ENCODE assay signal across 8 mouse cellular contexts in the genomic region with DNA sequence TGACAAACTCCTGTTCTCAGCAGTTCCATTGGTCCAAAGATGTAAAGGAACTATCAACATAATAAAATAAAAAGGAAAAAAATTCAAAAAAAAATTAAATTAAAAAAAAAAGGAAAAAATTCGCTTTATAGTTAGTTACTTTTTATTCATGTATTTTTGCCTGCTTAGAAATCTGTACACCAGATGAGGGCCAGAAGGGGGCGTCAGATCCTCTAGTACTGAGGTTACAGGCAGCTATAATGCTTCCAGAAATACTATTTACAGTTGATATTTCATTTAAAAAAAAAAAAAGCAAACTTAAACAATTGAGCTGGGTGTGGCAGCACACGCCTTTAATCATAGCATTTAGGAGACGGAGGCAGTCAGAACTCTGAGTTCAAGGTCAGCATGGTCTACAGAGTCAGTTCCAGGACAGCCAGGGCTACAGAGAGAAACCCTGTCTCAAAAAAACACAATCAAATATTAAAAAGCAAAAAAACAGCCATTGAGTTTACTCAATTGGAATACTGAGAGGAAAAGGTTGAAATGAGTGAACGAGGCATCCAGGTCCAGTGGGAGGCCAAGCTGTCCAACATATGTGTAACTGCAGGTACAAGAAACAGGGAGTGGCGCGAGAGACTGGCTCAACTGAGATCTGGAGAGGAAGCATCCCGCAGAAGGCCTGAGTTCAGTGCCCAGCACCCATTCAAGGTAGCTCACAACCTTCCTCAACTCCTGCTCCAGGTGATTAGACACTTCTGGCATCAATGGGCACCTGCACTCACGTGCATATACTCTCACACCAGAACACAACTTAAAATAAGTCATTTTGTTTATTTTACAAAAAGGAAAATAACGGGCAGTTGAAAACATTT. TPM values are rescaled to one million over a fixed set of nuclear protein-coding genes. Genes with fewer than 3 reads are reported as not detected.
DNase-seq lines count a peak whose midpoint lies in the region; ATAC-seq and TF ChIP-seq lines count a peak whose summit lies in the region.

No protein-coding gene starts in this region.

- H3K4me1 ChIP-seq in ES-E14 (ENCODE audit: control insufficient read depth in 2 of 2, insufficient read depth in 2 of 2, low read length in 2 of 2, poor library complexity in 1 of 2): peaks cover 0 to 2% of the 10 kb centered on the region in 2 experiments; a peak in 1 of 4 replicates
- H3K4me1 ChIP-seq in hindbrain, embryonic 11.5 days (replicated peaks; ENCODE audit: control insufficient read depth, insufficient read depth, low read length): peaks cover 3% of the 10 kb centered on the region; the same call in 1 of the 2 replicates

- DNase-seq in 3T3-L1 (ENCODE audit: low read depth, low spot score): peak; percentile 66
- DNase-seq in ES-E14 (ENCODE audit: low read depth, low spot score): no peak
- peak; percentile 33 to 63 for DNase-seq in cerebellum, postnatal 25 days
- DNase-seq in hindbrain, embryonic 11.5 days (ENCODE audit: low spot score): peak; percentile 39
- DNase-seq in layer of hippocampus, postnatal 36 days: peak; percentile 9 to 31
- DNase-seq in lung, postnatal 36 days: peak; percentile 74
- peak; percentile 32 to 81 for DNase-seq in spleen, postnatal 10 days (ENCODE audit: low spot score in 2 of 2)
- no peak for DNase-seq in gastrocnemius, postnatal 36 days

- WGBS in hindbrain, embryonic 11.5 days: 68% methylated on average over 10 of the region's 10 CpGs

- ATAC-seq in hindbrain, embryonic 11.5 days (ENCODE audit: low FRiP score): no peak

- in situ Hi-C loops in ES-E14 (cut with MboI; ENCODE audit: low sequenced_read_pairs in 2 of 2, unreplicated experiment in 2 of 2): no loop called here

- H3K4me2 ChIP-seq in hindbrain, embryonic 11.5 days (replicated peaks; ENCODE audit: low read depth, low read length): peak overlapping the region; percentile 91

- no peak overlapping the region for H3K9ac ChIP-seq in ES-E14 (ENCODE audit: insufficient read depth, low read depth, low read length, poor library complexity, severe bottlenecking)
- H3K9ac ChIP-seq in hindbrain, embryonic 11.5 days (ENCODE audit: low read depth, low read length): 0 out of 2 replicates have a peak overlapping the region, but pooled peaks have one; percentile 70

- intact Hi-C loops in gastrocnemius, postnatal 36 days (cut with DNase I): no loop called here

- H3K9me3 ChIP-seq in ES-E14 (ENCODE audit: control insufficient read depth, insufficient read depth, low read depth, low read length): no peaks in the 10 kb centered on the region
- H3K9me3 ChIP-seq in hindbrain, embryonic 11.5 days (ENCODE audit: control insufficient read depth, low read length): no peaks in the 10 kb centered on the region

- H3K36me3 ChIP-seq in ES-E14 (ENCODE audit: control insufficient read depth, insufficient read depth, low read length, poor library complexity, severe bottlenecking): peaks cover 13% of the 10 kb centered on the region
- H3K36me3 ChIP-seq in hindbrain, embryonic 11.5 days (ENCODE audit: control insufficient read depth, insufficient read depth, low read length): peaks cover 6% of the 10 kb centered on the region; the same call in 1 of the 2 replicates

- H3K27ac ChIP-seq in ES-E14 (ENCODE audit: insufficient read depth, low read depth, low read length, poor library complexity, severe bottlenecking): no peak overlapping the region
- H3K27ac ChIP-seq in hindbrain, embryonic 11.5 days (ENCODE audit: low read depth, low read length): no peak overlapping the region

- no peaks in the 10 kb centered on the region for H3K27me3 ChIP-seq in hindbrain, embryonic 11.5 days (ENCODE audit: control insufficient read depth, insufficient read depth, low read length)

- H3K4me3 ChIP-seq in ES-E14 (ENCODE audit: insufficient read depth in 1 of 2, low read depth in 1 of 2, low read length in 2 of 2, poor library complexity in 1 of 2, severe bottlenecking in 1 of 2): peak overlapping the region; percentile 83 to 91
- H3K4me3 ChIP-seq in hindbrain, embryonic 11.5 days (ENCODE audit: low read depth, low read length): peak overlapping the region; percentile 60; the same call in 1 of the 2 replicates

TF ChIP-seq in ES-E14, 5 proteins besides CTCF, POLR2A, EP300 and RAD21:
- TF ChIP-seq CHD2 (IDR thresholded peaks at IDR 0.05; ENCODE audit: low read depth, low read length): no peak
- TF ChIP-seq MAFK (IDR thresholded peaks at IDR 0.05; ENCODE audit: insufficient read depth, low read depth, low read length): no peak
- TF ChIP-seq ZNF384 (IDR thresholded peaks at IDR 0.05; ENCODE audit: low read depth, low read length): no peak
- no peak for TF ChIP-seq HCFC1 (IDR thresholded peaks at IDR 0.05; ENCODE audit: borderline replicate concordance, insufficient read depth, low read length)
- TF ChIP-seq ZC3H11A (IDR thresholded peaks at IDR 0.05; ENCODE audit: borderline replicate concordance, low read depth, low read length): no peak

RNA-seq across cellular contexts. Expression of gene Nudt19, which starts 2.1 kb away (rescaled TPM):
- 15.8 and 30.0 TPM in 2 replicates for total RNA-seq in ES-E14 (2012; rRNA removed)
- 41.4 and 44.6 TPM in 2 replicates for polyA plus RNA-seq in hindbrain, embryonic 11.5 days (2014; fragmentation: Nextera tagmentation; extraction: Ambion mirVana)
- total RNA-seq in layer of hippocampus, postnatal 36 days (2021): 10 to 100 TPM; 65.2 to 73.8 TPM
- total RNA-seq in gastrocnemius, postnatal 36 days (2021): 10 to 100 TPM; 39.5 to 40.8 TPM

RNA-seq across cellular contexts. Expression of gene Tdrd12, which starts 16.4 kb away (rescaled TPM):
- total RNA-seq in ES-E14 (2012; rRNA removed): 35.4 and 35.9 TPM in 2 replicates
- polyA plus RNA-seq in hindbrain, embryonic 11.5 days (2014; fragmentation: Nextera tagmentation; extraction: Ambion mirVana): 0.32 and 0.36 TPM in 2 replicates
- total RNA-seq in layer of hippocampus, postnatal 36 days (2021): under 1 TPM; 0.52 to 0.63 TPM
- total RNA-seq in gastrocnemius, postnatal 36 days (2021): not detected

RNA-seq across cellular contexts. Expression of gene Rgs9bp, which starts 31.4 kb away (rescaled TPM):
- 0.71 and 1.1 TPM in 2 replicates for total RNA-seq in ES-E14 (2012; rRNA removed)
- polyA plus RNA-seq in hindbrain, embryonic 11.5 days (2014; fragmentation: Nextera tagmentation; extraction: Ambion mirVana): 0.03 and 0.24 TPM in 2 replicates
- total RNA-seq in layer of hippocampus, postnatal 36 days (2021): under 1 TPM; 0.23 to 0.37 TPM
- total RNA-seq in gastrocnemius, postnatal 36 days (2021): under 1 TPM in 1 of 2 experiments, not detected in 1; 0.05 TPM

RNA-seq across cellular contexts. Expression of gene Ankrd27, which starts 32.1 kb away (rescaled TPM):
- 25.0 and 31.4 TPM in 2 replicates for total RNA-seq in ES-E14 (2012; rRNA removed)
- polyA plus RNA-seq in hindbrain, embryonic 11.5 days (2014; fragmentation: Nextera tagmentation; extraction: Ambion mirVana): 24.3 and 27.2 TPM in 2 replicates
- 10 to 100 TPM; 42.0 to 44.1 TPM for total RNA-seq in layer of hippocampus, postnatal 36 days (2021)
- total RNA-seq in gastrocnemius, postnatal 36 days (2021): 10 to 100 TPM in 1 of 2 experiments, 1 to 10 TPM in 1; 7.4 to 10.6 TPM

Comparison
In these comparisons a context has a peak if more than half of its experiments do, and no peak if none do; other contexts are left out.
1. DNase-seq: peak in 3T3-L1 (single experiment), cerebellum, postnatal 25 days (2 of 2), hindbrain, embryonic 11.5 days (single experiment), layer of hippocampus, postnatal 36 days (2 of 2), lung, postnatal 36 days (single experiment) and spleen, postnatal 10 days (2 of 2); none in ES-E14 (single experiment) and gastrocnemius, postnatal 36 days (0 of 2).
2. RNA of gene Tdrd12, which starts 16.4 kb away (total RNA-seq): 35.4 to 35.9 TPM in ES-E14; 0.52 to 0.63 TPM in layer of hippocampus, postnatal 36 days and not detected in gastrocnemius, postnatal 36 days; every median in the first group is over 10 times any median in the second.